In the genomic region with DNA sequence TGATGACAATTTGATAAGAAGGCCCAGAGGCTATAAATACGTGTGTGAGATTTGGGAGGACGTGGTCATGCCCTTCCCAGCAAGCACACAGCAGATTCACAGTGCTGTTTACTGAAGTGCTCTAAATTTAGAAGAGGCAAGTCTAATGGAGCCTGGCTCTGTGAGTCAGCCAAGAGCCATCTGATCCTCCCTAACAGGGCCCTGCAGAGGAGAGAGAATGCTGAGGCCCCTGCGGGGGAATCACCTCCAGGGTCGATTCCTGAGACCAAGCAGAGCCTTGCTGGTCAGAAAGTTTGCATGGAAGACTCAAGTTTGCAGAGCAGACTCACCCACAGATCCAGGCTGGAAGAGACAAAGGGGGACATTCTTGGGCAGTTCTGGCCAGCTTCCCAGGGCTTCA, we compare ENCODE assay signal across 8 mouse cellular contexts. TPM values are rescaled to one million over a fixed set of nuclear protein-coding genes. Genes with fewer than 3 reads are reported as not detected.
DNase-seq lines count a peak whose midpoint lies in the region; ATAC-seq lines count a peak whose summit lies in the region.
"Had no signal": no experiment of that assay in that cellular context is flagged by ENCODE, and none has a peak within 500 bp of the region (broad histone marks: within the 10 kb centered on the region; RNA-seq: fewer than 3 reads in every experiment).

No protein-coding gene starts in this region.

- H3K4me3 ChIP-seq in liver, embryonic 12.5 days = no peak overlapping the region
- no peak overlapping the region for H3K4me3 ChIP-seq in embryonic facial prominence, embryonic 10.5 days
- H3K4me3 ChIP-seq in limb, embryonic 15.5 days = no peak overlapping the region
- H3K4me3 ChIP-seq: erythroblast, embryonic 14.5 days had no signal

- H3K36me3 ChIP-seq in liver, embryonic 12.5 days = no peaks in the 10 kb centered on the region
- no peaks in the 10 kb centered on the region for H3K36me3 ChIP-seq in embryonic facial prominence, embryonic 10.5 days (replicated peaks)
- no peaks in the 10 kb centered on the region for H3K36me3 ChIP-seq in limb, embryonic 15.5 days

- no peak overlapping the region for H3K4me2 ChIP-seq in liver, embryonic 12.5 days
- no peak overlapping the region for H3K4me2 ChIP-seq in limb, embryonic 15.5 days

- H3K4me1 ChIP-seq in liver, embryonic 12.5 days = 0 out of 2 replicates have a peak, but pooled peaks cover 10% of the 10 kb centered on the region
- H3K4me1 ChIP-seq in embryonic facial prominence, embryonic 10.5 days = peaks cover 5% of the 10 kb centered on the region
- peaks cover 9% of the 10 kb centered on the region for H3K4me1 ChIP-seq in limb, embryonic 15.5 days

- peak; percentile 31 for DNase-seq in liver
- no peak for DNase-seq in embryonic facial prominence, embryonic 10.5 days (ENCODE audit: low spot score)
- DNase-seq in gastrocnemius, postnatal 36 days = peak; percentile 11 to 43
- DNase-seq in ovary, postnatal 10 days (ENCODE audit: low spot score) = no peak

- no peak overlapping the region for H3K27ac ChIP-seq in liver, embryonic 12.5 days
- peak overlapping the region; percentile 16; the same call in 1 of the 2 replicates for H3K27ac ChIP-seq in embryonic facial prominence, embryonic 10.5 days (replicated peaks)
- peak overlapping the region; percentile 51; the same call in 1 of the 2 replicates for H3K27ac ChIP-seq in limb, embryonic 15.5 days

- no peak for ATAC-seq in liver, embryonic 12.5 days
- no peak for ATAC-seq in limb, embryonic 15.5 days (ENCODE audit: insufficient number of reproducible peaks, low FRiP score, low TSS enrichment, low read depth)
- ATAC-seq in megakaryocyte-erythroid progenitor cell, adult 5-6 weeks (replicated peaks; ENCODE audit: low FRiP score, low TSS enrichment, poor library complexity, severe bottlenecking) = no peak

- no peak overlapping the region for H3K9ac ChIP-seq in liver, embryonic 12.5 days
- no peak overlapping the region for H3K9ac ChIP-seq in limb, embryonic 15.5 days

- intact Hi-C loops in gastrocnemius, postnatal 36 days (cut with DNase I) = no loop called here

- H3K27me3 ChIP-seq in liver, embryonic 12.5 days (replicated peaks) = no peaks in the 10 kb centered on the region
- no peaks in the 10 kb centered on the region for H3K27me3 ChIP-seq in embryonic facial prominence, embryonic 10.5 days (replicated peaks; ENCODE audit: low read depth, poor library complexity, severe bottlenecking)
- H3K27me3 ChIP-seq in limb, embryonic 15.5 days = no peaks in the 10 kb centered on the region

- 32% methylated on average over 4 of the region's 4 CpGs for WGBS in liver, embryonic 12.5 days (ENCODE audit: insufficient replicate concordance)
- WGBS in embryonic facial prominence, embryonic 10.5 days = 38% methylated on average over 4 of the region's 4 CpGs
- WGBS in limb, embryonic 15.5 days = 15% methylated on average over 4 of the region's 4 CpGs

- no peaks in the 10 kb centered on the region for H3K9me3 ChIP-seq in liver, embryonic 12.5 days (replicated peaks)
- no peaks in the 10 kb centered on the region for H3K9me3 ChIP-seq in embryonic facial prominence, embryonic 10.5 days
- no peaks in the 10 kb centered on the region for H3K9me3 ChIP-seq in limb, embryonic 15.5 days

RNA-seq across cellular contexts. Expression of gene 1110002E22Rik, which starts 10.9 kb away (rescaled TPM):
- 0.04 TPM in 2 replicates for polyA plus RNA-seq in liver, embryonic 12.5 days (2016; fragmentation: Nextera tagmentation; extraction: Ambion mirVana)
- 0.04 and 0.05 TPM in 2 replicates for polyA plus RNA-seq in embryonic facial prominence, embryonic 10.5 days (2016; fragmentation: Nextera tagmentation; extraction: Ambion mirVana)
- total RNA-seq in gastrocnemius, postnatal 36 days (2021) = 100 to 1,000 TPM; 112 to 114 TPM
- polyA plus RNA-seq in limb, embryonic 15.5 days (2015; fragmentation: Nextera tagmentation; extraction: Ambion mirVana) = 2.8 and 6.4 TPM in 2 replicates
- not detected in 2 replicates for total RNA-seq in megakaryocyte-erythroid progenitor cell, adult 5-6 weeks (2014; fragmentation: Nextera tagmentation)
- not detected in 2 replicates for total RNA-seq in megakaryocyte-erythroid progenitor cell, adult 5-6 weeks (2017)
- polyA plus RNA-seq: erythroblast, embryonic 14.5 days had no signal

RNA-seq across cellular contexts. Expression of gene Gm5105, which starts 13.2 kb away (rescaled TPM):
- polyA plus RNA-seq in liver, embryonic 12.5 days (2016; fragmentation: Nextera tagmentation; extraction: Ambion mirVana) = 0.10 TPM in 1 of 2 replicates, not detected in the other
- 0.09 TPM in 1 of 2 replicates, not detected in the other for polyA plus RNA-seq in embryonic facial prominence, embryonic 10.5 days (2016; fragmentation: Nextera tagmentation; extraction: Ambion mirVana)
- 1 to 10 TPM; 1.3 to 1.9 TPM for total RNA-seq in gastrocnemius, postnatal 36 days (2021)
- polyA plus RNA-seq in limb, embryonic 15.5 days (2015; fragmentation: Nextera tagmentation; extraction: Ambion mirVana) = 0.26 and 0.32 TPM in 2 replicates
- not detected in 2 replicates for total RNA-seq in megakaryocyte-erythroid progenitor cell, adult 5-6 weeks (2014; fragmentation: Nextera tagmentation)
- not detected in 2 replicates for total RNA-seq in megakaryocyte-erythroid progenitor cell, adult 5-6 weeks (2017)
- polyA plus RNA-seq: erythroblast, embryonic 14.5 days had no signal

Comparison
In these comparisons a context has a peak if more than half of its experiments do, and no peak if none do; other contexts are left out.
1. DNase-seq: peak in liver (single experiment) and gastrocnemius, postnatal 36 days (2 of 2); none in embryonic facial prominence, embryonic 10.5 days (single experiment) and ovary, postnatal 10 days (single experiment).